Mouse (Mus musculus) kidney, embryonic 15.5 days (tissue): ENCODE results near the gene Fut4. TPM values are rescaled to one million over a fixed set of nuclear protein-coding genes. Genes with fewer than 3 reads are reported as not detected.
A peak's percentile ranks its signal among the peaks of the same experiment; 100 is the strongest.

ENCODE experiments used
- ATAC-seq: fragments of 200-750 bp; cut with Nextera tagmentation; replicated peaks from 2 replicates; pipeline ENCODE4 v1.8.0; 2017; ENCODE audit warnings: moderate TSS enrichment; ENCODE audit not compliant: low FRiP score
- H3K27ac ChIP-seq: fragments of 300-500 bp; sonication (generic); 2 replicates; pipeline ENCODE4 v1.5.1; 2015; ENCODE audit warnings: mild to moderate bottlenecking, inconsistent platforms
- H3K27me3 ChIP-seq: fragments of 300-500 bp; sonication (generic); 2 replicates; pipeline ENCODE4 v1.6.1; 2015; ENCODE audit warnings: inconsistent platforms
- H3K36me3 ChIP-seq: fragments of 300-500 bp; sonication (generic); 2 replicates; pipeline ENCODE4 v1.6.1; 2015; ENCODE audit warnings: inconsistent platforms
- H3K4me1 ChIP-seq: fragments of 300-500 bp; sonication (generic); 2 replicates; pipeline ENCODE4 v1.6.1; 2015; ENCODE audit warnings: inconsistent platforms
- H3K4me2 ChIP-seq: fragments of 300-500 bp; sonication (generic); 2 replicates; pipeline ENCODE4 v1.6.1; 2015; ENCODE audit warnings: moderate library complexity, mild to moderate bottlenecking, inconsistent platforms
- H3K4me3 ChIP-seq: fragments of 300-500 bp; sonication (generic); replicated peaks from 2 replicates; pipeline ENCODE4 v1.5.1; 2015; ENCODE audit warnings: mild to moderate bottlenecking, inconsistent platforms
- H3K9ac ChIP-seq: fragments of 300-500 bp; sonication (generic); 2 replicates; pipeline ENCODE4 v1.6.1; 2015; ENCODE audit warnings: mild to moderate bottlenecking, inconsistent platforms
- H3K9me3 ChIP-seq: fragments of 300-500 bp; sonication (generic); replicated peaks from 2 replicates; pipeline ENCODE4 v1.6.1; 2016; ENCODE audit warnings: inconsistent platforms
- WGBS: fragments of 180-500 bp; shearing (Covaris S2); methylation state at CpG from one replicate; pipeline ENCODE4 v1.1.7; 2015; ENCODE audit warnings: mixed read lengths; 5-methylcytosine and 5-hydroxymethylcytosine counted together
- polyA plus RNA-seq: library from polyadenylated mRNA; unstranded; fragments of >200 nt; fragmentation: Nextera tagmentation; extraction: Ambion mirVana; gene quantifications from 2 replicates; pipeline ENCODE4 v1.2.1, GENCODE M21; 2015

The Fut4 gene
- 3.2 TPM in 2 replicates for polyA plus RNA-seq

- Histone ChIP-seq H3K27ac (0 out of 2 replicates have a peak within 1 kb of the TSS, but pooled peaks have one; percentile 30), H3K36me3 (no peaks in the 10 kb centered on the region), H3K4me3 (peak within 1 kb of the TSS; percentile 60), H3K4me1 (peaks cover 15% of the 10 kb centered on the region), H3K9ac (peak within 1 kb of the TSS; percentile 61), H3K9me3 (no peaks in the 10 kb centered on the region), H3K27me3 (0 out of 2 replicates have a peak, but pooled peaks cover 6% of the 10 kb centered on the region), H3K4me2 (peak within 1 kb of the TSS; percentile 98)
- under 1% methylated on average over 28 of the region's 28 CpGs for WGBS
- peak; percentile 88 for ATAC-seq
Observed at GRCm38 (mm10) chr9:14752001-14752522, at the start of gene Fut4. Gene Fut4 (minus strand): TSS chr9:14752393.

DNA sequence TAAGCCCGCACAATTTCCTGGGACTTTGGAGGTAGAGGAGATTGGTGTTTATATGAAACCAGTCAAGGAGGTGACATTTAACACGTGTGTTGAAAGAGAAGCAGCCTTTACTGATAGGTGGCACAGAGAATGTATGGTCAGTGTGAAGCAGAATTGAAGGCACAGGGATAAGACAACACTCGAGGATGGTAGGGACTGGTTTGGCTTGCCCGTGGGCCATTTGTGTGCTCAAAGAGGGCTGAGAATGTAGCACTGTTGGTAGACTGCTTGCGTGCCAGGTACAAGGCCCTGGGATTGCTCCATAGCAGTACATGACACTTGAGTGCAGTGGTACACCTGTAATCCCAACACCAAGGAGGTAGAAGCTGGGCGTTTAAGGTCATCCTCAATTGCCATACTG lies 35.2 kb upstream of the Fut4 start:
- no peak overlapping the region for H3K27ac ChIP-seq
- ATAC-seq: no peak
- H3K4me2 ChIP-seq: no peak overlapping the region
- peaks cover 9% of the 10 kb centered on the region for H3K4me1 ChIP-seq
- H3K36me3 ChIP-seq: peaks cover 63% of the 10 kb centered on the region
- 89% methylated on average over 6 of the region's 6 CpGs for WGBS
- H3K27me3 ChIP-seq: no peaks in the 10 kb centered on the region
- no peak overlapping the region for H3K9ac ChIP-seq
- no peak overlapping the region for H3K4me3 ChIP-seq
- no peaks in the 10 kb centered on the region for H3K9me3 ChIP-seq

GRCm38 (mm10) chr9:14784039-14785002 lies 32.1 kb upstream of the Fut4 start, which contains the start of the genes Mre11a and Ankrd49:
Gene Mre11a (plus strand): TSS chr9:14784654.
Gene Ankrd49 (minus strand): TSS chr9:14784856.
- Histone ChIP-seq H3K9me3 (no peaks in the 10 kb centered on the region), H3K27ac (peak within 1 kb of the TSS; percentile 98), H3K4me2 (peak within 1 kb of the TSS; percentile 66), H3K9ac (peak within 1 kb of the TSS; percentile 85), H3K4me3 (peak within 1 kb of the TSS; percentile 87), H3K27me3 (no peaks in the 10 kb centered on the region), H3K36me3 (peaks cover 61% of the 10 kb centered on the region), H3K4me1 (peaks cover 9% of the 10 kb centered on the region)
- under 1% methylated on average over 62 of the region's 62 CpGs for WGBS
- peak; percentile 100 for ATAC-seq

DNA sequence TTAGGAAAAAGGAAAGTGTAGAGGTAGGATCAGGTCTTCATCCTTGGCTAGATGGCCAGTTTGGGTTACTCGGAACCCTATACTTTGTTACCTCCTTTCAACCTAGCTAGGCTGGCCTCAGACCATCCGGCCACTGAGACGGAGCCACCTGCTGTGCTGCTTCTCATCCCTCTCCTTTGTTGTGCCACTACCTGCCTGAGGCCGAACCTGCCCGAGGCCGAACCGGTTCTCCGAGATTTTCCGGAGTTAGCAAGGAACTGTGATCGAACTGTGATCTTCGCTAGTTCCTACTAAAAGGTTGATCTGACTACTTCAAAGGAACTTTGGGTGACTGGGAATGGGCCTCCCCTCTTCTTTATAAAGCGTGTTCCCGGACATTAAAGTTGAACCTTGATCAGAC lies 26.1 kb upstream of the Fut4 start:
- Histone ChIP-seq H3K36me3 (peaks cover 30% of the 10 kb centered on the region), H3K27ac (no peak overlapping the region), H3K4me3 (no peak overlapping the region), H3K4me2 (no peak overlapping the region), H3K27me3 (no peaks in the 10 kb centered on the region), H3K9ac (no peak overlapping the region), H3K9me3 (no peaks in the 10 kb centered on the region), H3K4me1 (no peaks in the 10 kb centered on the region)
- no peak for ATAC-seq
- WGBS: 40% methylated on average over 13 of the region's 13 CpGs

DNA sequence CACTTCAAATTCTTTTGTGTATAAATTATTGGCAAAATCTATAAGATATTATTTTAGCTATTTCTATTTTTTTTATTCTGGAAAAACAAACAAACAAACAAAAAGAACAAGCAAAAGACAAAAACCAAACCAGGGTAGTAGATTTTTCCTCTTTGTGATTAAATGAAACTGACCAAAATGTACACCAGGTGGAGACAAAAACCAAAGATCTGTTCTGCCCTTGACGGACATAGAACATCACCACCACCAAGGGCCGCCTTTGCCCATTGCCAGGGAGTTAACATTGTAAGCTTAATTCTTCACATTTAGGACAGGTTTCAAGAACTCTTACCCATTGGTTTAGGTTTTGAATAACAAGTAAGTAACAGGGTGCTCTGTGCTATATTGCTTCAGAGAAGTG lies 21.6 kb upstream of the Fut4 start:
- Histone ChIP-seq H3K9ac (no peak overlapping the region), H3K4me1 (peaks cover 6% of the 10 kb centered on the region), H3K36me3 (no peaks in the 10 kb centered on the region), H3K4me3 (no peak overlapping the region), H3K9me3 (no peaks in the 10 kb centered on the region), H3K27ac (no peak overlapping the region), H3K27me3 (peaks cover 23% of the 10 kb centered on the region; the same call in 1 of the 2 replicates), H3K4me2 (no peak overlapping the region)
- ATAC-seq: no peak
- 49% methylated on average over 2 of the region's 2 CpGs for WGBS

GRCm38 (mm10) chr9:14772074-14772473 lies 19.9 kb upstream of the Fut4 start:
- ATAC-seq: no peak
- no peak overlapping the region for H3K4me3 ChIP-seq
- H3K27ac ChIP-seq: no peak overlapping the region
- no peaks in the 10 kb centered on the region for H3K36me3 ChIP-seq
- no peak overlapping the region for H3K9ac ChIP-seq
- H3K4me2 ChIP-seq: no peak overlapping the region
- peaks cover 36% of the 10 kb centered on the region for H3K27me3 ChIP-seq
- WGBS: 87% methylated on average over 2 of the region's 2 CpGs
- no peaks in the 10 kb centered on the region for H3K9me3 ChIP-seq
- H3K4me1 ChIP-seq: peaks cover 6% of the 10 kb centered on the region

GRCm38 (mm10) chr9:14770803-14771471 lies 18.7 kb upstream of the Fut4 start, which contains the start of gene 1700012B09Rik:
Gene 1700012B09Rik (minus strand): TSS chr9:14771030.
- H3K27me3 ChIP-seq: peaks cover 38% of the 10 kb centered on the region
- peaks cover 6% of the 10 kb centered on the region for H3K4me1 ChIP-seq
- WGBS: 20% methylated on average over 23 of the region's 23 CpGs
- no peaks in the 10 kb centered on the region for H3K9me3 ChIP-seq
- H3K4me2 ChIP-seq: peak within 1 kb of the TSS; percentile 10
- no peaks in the 10 kb centered on the region for H3K36me3 ChIP-seq
- H3K4me3 ChIP-seq: no peak within 1 kb of the TSS
- peak; percentile 73 for ATAC-seq
- no peak within 1 kb of the TSS for H3K9ac ChIP-seq
- H3K27ac ChIP-seq: no peak within 1 kb of the TSS

DNA sequence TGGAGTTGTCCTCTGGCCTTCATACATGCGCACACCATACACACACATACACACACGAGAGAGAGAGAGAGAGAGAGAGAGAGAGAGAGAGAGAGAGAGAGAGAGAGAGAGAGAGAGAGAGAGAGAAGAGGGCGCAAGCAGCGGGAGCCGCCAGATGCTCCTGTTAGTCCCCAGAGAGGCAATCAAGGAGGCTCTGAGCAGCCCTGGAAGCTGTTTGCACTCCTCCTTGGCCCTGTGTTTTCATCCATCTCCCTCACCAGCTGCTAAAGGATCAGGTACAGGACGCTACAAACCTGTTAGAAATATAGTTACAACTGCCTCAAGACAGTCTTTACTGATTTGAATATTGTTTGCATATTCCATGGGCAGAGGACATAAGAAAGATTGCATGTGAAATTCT lies 17.6 kb upstream of the Fut4 start:
- WGBS: 43% methylated on average over 6 of the region's 6 CpGs
- no peaks in the 10 kb centered on the region for H3K36me3 ChIP-seq
- H3K9me3 ChIP-seq: no peaks in the 10 kb centered on the region
- peaks cover 6% of the 10 kb centered on the region for H3K4me1 ChIP-seq
- no peak overlapping the region for H3K9ac ChIP-seq
- H3K4me2 ChIP-seq: no peak overlapping the region
- no peak overlapping the region for H3K4me3 ChIP-seq
- no peak overlapping the region for H3K27ac ChIP-seq
- no peak for ATAC-seq
- peaks cover 38% of the 10 kb centered on the region for H3K27me3 ChIP-seq

DNA sequence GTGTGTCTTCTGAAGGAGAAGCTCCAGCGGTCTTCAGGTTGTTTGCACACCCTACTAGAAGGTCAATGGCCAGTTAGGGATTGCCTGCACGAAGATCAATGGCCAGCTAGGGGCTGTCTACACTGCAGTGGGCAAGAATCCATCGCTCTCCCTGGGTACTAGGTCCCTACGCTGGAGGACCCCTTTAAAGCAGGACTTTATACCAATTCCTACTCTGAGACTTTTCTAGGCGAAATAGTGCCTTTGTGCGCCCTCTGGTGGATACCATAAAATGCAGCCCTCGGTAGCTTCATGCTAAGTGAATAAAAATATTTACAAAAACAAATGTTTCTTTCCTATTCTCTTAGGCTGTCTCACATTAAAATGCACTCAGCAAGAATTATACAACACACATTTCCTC lies 12.6 kb upstream of the Fut4 start:
- H3K27me3 ChIP-seq: peaks cover 18% of the 10 kb centered on the region
- H3K4me3 ChIP-seq: no peak overlapping the region
- no peak overlapping the region for H3K9ac ChIP-seq
- no peak for ATAC-seq
- H3K27ac ChIP-seq: no peak overlapping the region
- WGBS: 21% methylated on average over 7 of the region's 7 CpGs
- no peaks in the 10 kb centered on the region for H3K4me1 ChIP-seq
- H3K9me3 ChIP-seq: no peaks in the 10 kb centered on the region
- no peak overlapping the region for H3K4me2 ChIP-seq
- H3K36me3 ChIP-seq: no peaks in the 10 kb centered on the region

GRCm38 (mm10) chr9:14759261-14759660 lies 7.1 kb upstream of the Fut4 start:
- Histone ChIP-seq H3K4me1 (no peaks in the 10 kb centered on the region), H3K9me3 (no peaks in the 10 kb centered on the region), H3K27ac (no peak overlapping the region), H3K36me3 (no peaks in the 10 kb centered on the region), H3K4me2 (no peak overlapping the region), H3K9ac (no peak overlapping the region), H3K4me3 (no peak overlapping the region), H3K27me3 (no peaks in the 10 kb centered on the region)
- no peak for ATAC-seq

DNA sequence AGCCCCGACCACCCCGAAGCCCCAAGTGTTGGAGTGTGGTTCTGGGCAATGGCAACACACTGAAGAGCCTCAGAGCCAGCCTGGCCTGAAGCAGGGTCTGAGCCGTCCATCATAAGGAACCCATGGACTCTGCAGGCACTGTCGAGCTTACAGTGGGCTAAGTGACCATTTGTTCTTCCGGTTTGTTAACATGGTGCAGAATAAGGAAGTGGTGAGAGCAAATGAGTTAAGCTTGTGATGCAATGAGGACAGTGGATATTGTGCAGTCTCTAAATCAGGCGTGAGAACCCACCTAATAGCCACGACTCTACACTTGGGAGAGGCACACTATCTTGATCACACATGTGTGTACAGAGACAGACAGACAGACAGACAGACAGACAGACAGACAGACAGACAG lies 6.4 kb upstream of the Fut4 start:
- Histone ChIP-seq H3K4me1 (no peaks in the 10 kb centered on the region), H3K9ac (no peak overlapping the region), H3K36me3 (no peaks in the 10 kb centered on the region), H3K9me3 (no peaks in the 10 kb centered on the region), H3K27ac (no peak overlapping the region), H3K4me3 (no peak overlapping the region), H3K4me2 (no peak overlapping the region), H3K27me3 (no peaks in the 10 kb centered on the region)
- WGBS: 70% methylated on average over 7 of the region's 7 CpGs
- no peak for ATAC-seq

DNA sequence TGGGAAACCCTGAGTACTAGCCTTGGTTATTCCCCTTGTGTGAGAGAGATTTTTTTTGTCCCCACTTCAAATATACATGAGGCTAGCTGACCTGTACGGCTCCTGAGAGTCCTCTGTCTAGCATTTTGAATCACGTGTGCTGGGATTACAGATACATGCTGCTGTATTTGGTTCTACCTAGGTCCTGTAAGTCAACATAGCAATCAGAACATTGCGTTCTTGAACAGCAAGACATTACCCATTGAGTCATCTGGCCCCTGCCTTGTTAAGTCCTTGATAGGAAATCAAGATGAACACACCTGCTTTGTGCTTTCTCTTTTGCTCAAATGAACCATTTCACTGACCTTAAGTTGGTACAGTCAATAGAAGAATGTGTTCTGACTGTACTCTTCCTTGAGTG lies 2.3 kb upstream of the Fut4 start:
- Histone ChIP-seq H3K36me3 (no peaks in the 10 kb centered on the region), H3K27ac (no peak overlapping the region), H3K4me1 (peaks cover 15% of the 10 kb centered on the region), H3K27me3 (0 out of 2 replicates have a peak, but pooled peaks cover 6% of the 10 kb centered on the region), H3K9ac (no peak overlapping the region), H3K9me3 (no peaks in the 10 kb centered on the region), H3K4me3 (no peak overlapping the region), H3K4me2 (no peak overlapping the region)
- ATAC-seq: no peak
- 88% methylated on average over 3 of the region's 3 CpGs for WGBS
